Mouse (Mus musculus) MEL (cell line): ENCODE data around the gene Arfrp1. TPM values are rescaled to one million over a fixed set of nuclear protein-coding genes. Genes with fewer than 3 reads are reported as not detected.

ENCODE experiments used
- DNase-seq: peaks from one replicate; pipeline ENCODE4 v3.0.0; 2011; ENCODE audit warnings: low read depth, low spot score
- H3K27ac ChIP-seq: 2 replicates; pipeline ENCODE4 v1.5.1; 2012; ENCODE audit warnings: low read depth, mild to moderate bottlenecking, control low read depth, low read length, moderate library complexity; ENCODE audit not compliant: control insufficient read depth
- H3K27me3 ChIP-seq, 2 experiments: fragments of 150-350 bp in 1 of 2; sonication (generic) in 1 of 2; 2 replicates each; pipeline ENCODE4 v1.6.1; 2012; ENCODE audit warnings: low read length in 2 of 2, mild to moderate bottlenecking in 2 of 2, improper control_type of control experiment in 1 of 2, moderate library complexity in 1 of 2; ENCODE audit not compliant: insufficient read depth in 2 of 2, control insufficient read depth in 1 of 2
- H3K36me3 ChIP-seq, 2 experiments: 2 replicates each; pipeline ENCODE4 v1.6.1; 2012 to 2014; ENCODE audit warnings: low read length in 2 of 2, improper control_type of control experiment in 1 of 2, inconsistent platforms in 1 of 2, mild to moderate bottlenecking in 1 of 2; ENCODE audit not compliant: insufficient read depth in 2 of 2, control insufficient read depth in 1 of 2
- H3K4me1 ChIP-seq, 2 experiments: fragments of 150-350 bp in 1 of 2; sonication (generic) in 1 of 2; 2 replicates each; pipeline ENCODE4 v1.6.1; 2012; ENCODE audit warnings: low read length in 2 of 2, improper control_type of control experiment in 1 of 2, mild to moderate bottlenecking in 1 of 2; ENCODE audit not compliant: insufficient read depth in 2 of 2, control insufficient read depth in 1 of 2
- H3K4me3 ChIP-seq, 2 experiments: fragments of 150-350 bp in 1 of 2; sonication (generic) in 1 of 2; 2 replicates each; pipeline ENCODE4 v1.5.1; 2012; ENCODE audit warnings: low read depth in 2 of 2, low read length in 2 of 2, mild to moderate bottlenecking in 2 of 2, moderate library complexity in 2 of 2, control low read depth in 1 of 2, improper control_type of control experiment in 1 of 2; ENCODE audit not compliant: control insufficient read depth in 1 of 2, insufficient read depth in 1 of 2
- H3K79me2 ChIP-seq: 2 replicates; pipeline ENCODE4 v1.6.1; 2012; ENCODE audit warnings: mild to moderate bottlenecking, low read length, moderate library complexity; ENCODE audit not compliant: control insufficient read depth, poor library complexity, insufficient read depth
- H3K9ac ChIP-seq: 2 replicates; pipeline ENCODE4 v1.6.1; 2012; ENCODE audit warnings: low read depth, mild to moderate bottlenecking, control low read depth, low read length, moderate library complexity; ENCODE audit not compliant: control insufficient read depth, poor library complexity, severe bottlenecking
- H3K9me3 ChIP-seq: fragments of 150-350 bp; sonication (generic); replicated peaks from 2 replicates; pipeline ENCODE4 v1.6.1; 2012; ENCODE audit warnings: mild to moderate bottlenecking, low read length, improper control_type of control experiment, moderate library complexity; ENCODE audit not compliant: insufficient read depth
- CHD1 ChIP-seq: IDR thresholded peaks from 2 replicates; pipeline ENCODE4 v1.6.1; 2012; ENCODE audit warnings: low read depth, mild to moderate bottlenecking, inconsistent platforms, low read length, improper control_type of control experiment
- CTCF ChIP-seq, 3 experiments: IDR thresholded peaks in 2 of 3; conservative IDR thresholded peaks in 1 of 3; 2 replicates each; pipeline ENCODE4 v1.5.1; 2011 to 2012; ENCODE audit warnings: low read length in 3 of 3, low read depth in 2 of 3, mild to moderate bottlenecking in 2 of 3, improper control_type of control experiment in 1 of 3, inconsistent platforms in 1 of 3, mixed read lengths in 1 of 3, moderate library complexity in 1 of 3; ENCODE audit not compliant: control insufficient read depth in 1 of 3, insufficient read depth in 1 of 3, poor library complexity in 1 of 3, severe bottlenecking in 1 of 3
- GABPA ChIP-seq: IDR thresholded peaks from 2 replicates; pipeline ENCODE4 v1.6.1; 2012; ENCODE audit warnings: low read depth, mild to moderate bottlenecking, inconsistent platforms, low read length, improper control_type of control experiment, moderate library complexity
- GATA1 ChIP-seq: IDR thresholded peaks from 2 replicates; pipeline ENCODE4 v1.6.1; 2011; ENCODE audit warnings: low read depth, low read length, improper control_type of control experiment
- MAFK ChIP-seq: IDR thresholded peaks from 2 replicates; pipeline ENCODE4 v1.6.1; 2011; ENCODE audit warnings: low read depth, mild to moderate bottlenecking, low read length, improper control_type of control experiment, borderline replicate concordance
- MAX ChIP-seq: IDR thresholded peaks from 2 replicates; pipeline ENCODE4 v1.6.1; 2011; ENCODE audit warnings: low read length, improper control_type of control experiment
- MAZ ChIP-seq: IDR thresholded peaks from 2 replicates; pipeline ENCODE4 v1.6.1; 2012; ENCODE audit warnings: low read depth, mild to moderate bottlenecking, inconsistent platforms, low read length, improper control_type of control experiment
- MXI1 ChIP-seq: IDR thresholded peaks from 2 replicates; pipeline ENCODE4 v1.6.1; 2011; ENCODE audit warnings: mild to moderate bottlenecking, low read depth, low read length, improper control_type of control experiment
- NRF1 ChIP-seq: IDR thresholded peaks from 2 replicates; pipeline ENCODE4 v1.6.1; 2014; ENCODE audit warnings: low read depth, mild to moderate bottlenecking, inconsistent platforms, low read length, improper control_type of control experiment, moderate library complexity; ENCODE audit not compliant: poor library complexity, insufficient read depth, severe bottlenecking
- POLR2AphosphoS5 ChIP-seq: IDR thresholded peaks from 2 replicates; pipeline ENCODE4 v1.6.1; 2012; ENCODE audit warnings: low read depth, borderline replicate concordance, mild to moderate bottlenecking, inconsistent platforms, low read length, moderate library complexity, mixed read lengths
- RAD21 ChIP-seq: IDR thresholded peaks from 2 replicates; pipeline ENCODE4 v1.6.1; 2011; ENCODE audit warnings: mild to moderate bottlenecking, low read depth, low read length, improper control_type of control experiment
- SIN3A ChIP-seq: IDR thresholded peaks from 2 replicates; pipeline ENCODE4 v1.6.1; 2012; ENCODE audit warnings: low read length, improper control_type of control experiment, inconsistent platforms
- SMC3 ChIP-seq: IDR thresholded peaks from 2 replicates; pipeline ENCODE4 v1.6.1; 2011; ENCODE audit warnings: low read depth, low read length, improper control_type of control experiment
- USF2 ChIP-seq, 2 experiments: IDR thresholded peaks; 2 replicates each; pipeline ENCODE4 v1.6.1; 2011 to 2012; ENCODE audit warnings: improper control_type of control experiment in 2 of 2, low read length in 2 of 2, borderline replicate concordance in 1 of 2, inconsistent platforms in 1 of 2, low read depth in 1 of 2, mild to moderate bottlenecking in 1 of 2; ENCODE audit not compliant: insufficient read depth in 1 of 2
- ZC3H11A ChIP-seq: IDR thresholded peaks from 2 replicates; pipeline ENCODE4 v1.6.1; 2012; ENCODE audit warnings: low read depth, mild to moderate bottlenecking, inconsistent platforms, low read length, improper control_type of control experiment
- ZKSCAN1 ChIP-seq: IDR thresholded peaks from 2 replicates; pipeline ENCODE4 v1.6.1; 2012; ENCODE audit warnings: low read depth, mild to moderate bottlenecking, inconsistent platforms, low read length, improper control_type of control experiment, moderate library complexity
- polyA plus RNA-seq, 2 experiments: library from polyadenylated mRNA; stranded (reverse) in 1 of 2; unstranded in 1 of 2; fragments of >175 nt in 1 of 2; fragments of >200 nt in 1 of 2; gene quantifications; 2 replicates each; pipeline versions ENCODE4 v1.2.1 to v1.2.4; 2012; ENCODE audit warnings: low replicate concordance in 2 of 2, low read depth in 1 of 2; ENCODE audit not compliant: insufficient read length in 2 of 2, insufficient read depth in 1 of 2, missing spikeins in 1 of 2
- total RNA-seq: library from RNA; depleted of rRNA; stranded (reverse); fragments of 300-350 nt; gene quantifications from 2 replicates; pipeline ENCODE4 v1.2.3, GENCODE M21; 2012

Arfrp1 gene
- total and polyA plus RNA-seq, 3 experiments, result 36.8 to 68.8 TPM; not detected in 1

GRCm38 (mm10) chr2:181340426-181340825 lies 24.8 kb downstream of the Arfrp1 start:
- H3K36me3 ChIP-seq, result peaks cover 0 to 13% of the 10 kb centered on the region in 2 experiments; a peak in 2 of 4 replicates
- DNase-seq, result no peak
- no peak overlapping the region for H3K4me3 ChIP-seq
- no peaks in the 10 kb centered on the region for H3K27me3 ChIP-seq
- H3K79me2 ChIP-seq, result no peaks in the 10 kb centered on the region
- H3K27ac ChIP-seq, result no peak overlapping the region
- no peaks in the 10 kb centered on the region for H3K4me1 ChIP-seq
- TF ChIP-seq SIN3A (no peak), CHD1 (no peak), MAX (no peak), MAZ (no peak), ZKSCAN1 (no peak), GABPA (no peak), MAFK (no peak), POLR2AphosphoS5 (no peak), USF2 (IDR thresholded peaks at IDR 0.05; ENCODE audit: borderline replicate concordance in 1 of 2, insufficient read depth in 1 of 2, low read depth in 1 of 2, low read length in 2 of 2) (no peak), GATA1 (no peak), MXI1 (no peak)
- no peaks in the 10 kb centered on the region for H3K9me3 ChIP-seq
- no peak overlapping the region for H3K9ac ChIP-seq

- Histone ChIP-seq H3K27ac (no peak overlapping the region), H3K79me2 (no peaks in the 10 kb centered on the region), H3K4me1 (no peaks in the 10 kb centered on the region), H3K4me3 (no peak overlapping the region), H3K9ac (no peak overlapping the region), H3K36me3 (peaks cover 0 to 30% of the 10 kb centered on the region in 2 experiments; a peak in 2 of 4 replicates), H3K27me3 (no peaks in the 10 kb centered on the region), H3K9me3 (no peaks in the 10 kb centered on the region; the same call in 1 of the 2 replicates)
- TF ChIP-seq RAD21, result peak; percentile 70
- TF ChIP-seq CTCF (IDR thresholded peaks at IDR 0.05 in 2 of 3, conservative IDR thresholded peaks at IDR 0.05 in 1 of 3; ENCODE audit: control insufficient read depth in 1 of 3, insufficient read depth in 1 of 3, low read depth in 2 of 3, low read length in 3 of 3, poor library complexity in 1 of 3, severe bottlenecking in 1 of 3), result peak; percentile 60 to 74 (median 74)
- TF ChIP-seq ZKSCAN1, result no peak
- no peak for TF ChIP-seq NRF1
- peak; percentile 85 for TF ChIP-seq SMC3
- TF ChIP-seq ZC3H11A, result peak; percentile 63
- DNase-seq, result peak; percentile 74
These were observed 31.2 kb downstream of the Arfrp1 start for GRCm38 (mm10) chr2:181334023-181334422.
